Mouse (Mus musculus) stomach, postnatal 0 days (tissue): ENCODE results near the gene Apbb1. TPM values are rescaled to one million over a fixed set of nuclear protein-coding genes. Genes with fewer than 3 reads are reported as not detected.

Source experiments
- ATAC-seq: fragments of 200-750 bp; cut with Nextera tagmentation; 2 replicates; pipeline ENCODE4 v1.8.0; 2017; ENCODE audit not compliant: low FRiP score, low TSS enrichment
- DNase-seq: peaks from one replicate; pipeline ENCODE4 v3.0.0-alpha.2; 2016; ENCODE audit warnings: low spot score
- H3K27ac ChIP-seq: fragments of 300-500 bp; sonication (generic); replicated peaks from 2 replicates; pipeline ENCODE4 v1.5.1; 2014; ENCODE audit warnings: mild to moderate bottlenecking, control low read depth
- H3K27me3 ChIP-seq: fragments of 300-500 bp; sonication (generic); 2 replicates; pipeline ENCODE4 v1.6.1; 2014; ENCODE audit warnings: low read length; ENCODE audit not compliant: control insufficient read depth, insufficient read depth
- H3K36me3 ChIP-seq: fragments of 300-500 bp; sonication (generic); 2 replicates; pipeline ENCODE4 v1.6.1; 2014; ENCODE audit warnings: low read length, mixed read lengths; ENCODE audit not compliant: control insufficient read depth, insufficient read depth
- H3K4me1 ChIP-seq: fragments of 300-500 bp; sonication (generic); replicated peaks from 2 replicates; pipeline ENCODE4 v1.6.1; 2014; ENCODE audit warnings: antibody characterized with exemption; ENCODE audit not compliant: control insufficient read depth, insufficient read depth
- H3K4me2 ChIP-seq: fragments of 300-500 bp; sonication (generic); replicated peaks from 2 replicates; pipeline ENCODE4 v1.6.1; 2014; ENCODE audit warnings: low read depth, mild to moderate bottlenecking, control low read depth, moderate library complexity
- H3K4me3 ChIP-seq: fragments of 300-500 bp; sonication (generic); 2 replicates; pipeline ENCODE4 v1.5.1; 2014; ENCODE audit warnings: low read depth, low read length, control low read depth
- H3K9ac ChIP-seq: fragments of 300-500 bp; sonication (generic); 2 replicates; pipeline ENCODE4 v1.6.1; 2014; ENCODE audit warnings: mild to moderate bottlenecking, low read length, control low read depth, mixed read lengths
- H3K9me3 ChIP-seq: fragments of 300-500 bp; sonication (generic); 2 replicates; pipeline ENCODE4 v1.6.1; 2016; ENCODE audit warnings: low read length; ENCODE audit not compliant: control insufficient read depth
- CTCF ChIP-seq: IDR thresholded peaks from 2 replicates; pipeline ENCODE4 v1.5.1; 2016; ENCODE audit warnings: antibody characterized with exemption, low read depth, mild to moderate bottlenecking, moderate library complexity
- EP300 ChIP-seq: optimal IDR thresholded peaks from 2 replicates; pipeline ENCODE3; 2016; ENCODE audit warnings: antibody characterized with exemption
- WGBS: fragments of 180-500 bp; shearing (Covaris S2); extraction: QIAGEN DNeasy Blood & Tissue Kit; methylation state at CpG from one replicate; pipeline ENCODE4 v1.1.7; 2014; 5-methylcytosine and 5-hydroxymethylcytosine counted together
- polyA plus RNA-seq: library from polyadenylated mRNA; unstranded; fragments of >200 nt; fragmentation: Nextera tagmentation; extraction: Ambion mirVana; gene quantifications from 2 replicates; pipeline ENCODE4 v1.2.1, GENCODE M21; 2015

Gene Apbb1
- polyA plus RNA-seq, 1 experiment from 2014 or later = 16.6 TPM

- Histone ChIP-seq H3K27ac (no peak overlapping the region), H3K9me3 (no peaks in the 10 kb centered on the region), H3K4me1 (no peaks in the 10 kb centered on the region; the same call in 1 of the 2 replicates), H3K4me2 (no peak overlapping the region), H3K4me3 (no peak overlapping the region), H3K27me3 (no peaks in the 10 kb centered on the region), H3K9ac (no peak overlapping the region), H3K36me3 (no peaks in the 10 kb centered on the region)
- no peak for TF ChIP-seq EP300
- TF ChIP-seq CTCF = peak; percentile 78
- no peak for DNase-seq
- ATAC-seq = peak; percentile 49; the same call in 1 of the 2 replicates
- 36% methylated on average over 6 of the region's 6 CpGs for WGBS
Measured at GRCm38 (mm10) chr7:105549035-105549434, 32.4 kb downstream of the Apbb1 start.

GRCm38 (mm10) chr7:105547970-105548369 lies 33.5 kb downstream of the Apbb1 start:
- H3K9ac ChIP-seq = no peak overlapping the region
- WGBS = 67% methylated on average over 7 of the region's 7 CpGs
- ATAC-seq = 0 out of 2 replicates have a peak, but pooled peaks have one; percentile 32

GRCm38 (mm10) chr7:105545986-105546385 lies 35.5 kb downstream of the Apbb1 start:
- no peak for ATAC-seq
- Histone ChIP-seq H3K27me3 (no peaks in the 10 kb centered on the region), H3K9ac (no peak overlapping the region), H3K4me1 (no peaks in the 10 kb centered on the region), H3K27ac (no peak overlapping the region), H3K9me3 (no peaks in the 10 kb centered on the region), H3K4me2 (no peak overlapping the region), H3K4me3 (no peak overlapping the region), H3K36me3 (no peaks in the 10 kb centered on the region)
- no peak for TF ChIP-seq EP300
- no peak for TF ChIP-seq CTCF
- no peak for DNase-seq
- WGBS = 65% methylated on average over 8 of the region's 8 CpGs

More at GRCm38 (mm10) chr7:105547970-105548369, 33.5 kb downstream of the Apbb1 start:
- no peaks in the 10 kb centered on the region for H3K9me3 ChIP-seq
- H3K4me1 ChIP-seq = no peaks in the 10 kb centered on the region
- no peak for TF ChIP-seq EP300
- no peak for TF ChIP-seq CTCF
- no peak overlapping the region for H3K4me2 ChIP-seq
- H3K36me3 ChIP-seq = no peaks in the 10 kb centered on the region
- no peak overlapping the region for H3K4me3 ChIP-seq
- no peaks in the 10 kb centered on the region for H3K27me3 ChIP-seq
- H3K27ac ChIP-seq = 0 out of 2 replicates have a peak overlapping the region, but pooled peaks have one; percentile 24
- no peak for DNase-seq

- DNase-seq (no peak), ATAC-seq (no peak)
- Histone ChIP-seq H3K4me1 (no peaks in the 10 kb centered on the region), H3K9me3 (no peaks in the 10 kb centered on the region), H3K27ac (no peak overlapping the region), H3K4me2 (no peak overlapping the region), H3K27me3 (no peaks in the 10 kb centered on the region), H3K36me3 (no peaks in the 10 kb centered on the region), H3K9ac (no peak overlapping the region), H3K4me3 (no peak overlapping the region)
- 73% methylated on average over 3 of the region's 3 CpGs for WGBS
- TF ChIP-seq CTCF (peak; percentile 58), EP300 (no peak)
Measured at GRCm38 (mm10) chr7:105534162-105534561, 47.3 kb downstream of the Apbb1 start.

- TF ChIP-seq CTCF = no peak
- no peak for TF ChIP-seq EP300
- H3K4me2 ChIP-seq = no peak overlapping the region
- H3K36me3 ChIP-seq = no peaks in the 10 kb centered on the region
- H3K27ac ChIP-seq = no peak overlapping the region
- no peak overlapping the region for H3K4me3 ChIP-seq
- H3K9ac ChIP-seq = no peak overlapping the region
- H3K4me1 ChIP-seq = no peaks in the 10 kb centered on the region
- ATAC-seq (no peak), DNase-seq (no peak)
- H3K27me3 ChIP-seq = no peaks in the 10 kb centered on the region
- WGBS = 70% methylated on average over 4 of the region's 4 CpGs
- no peaks in the 10 kb centered on the region for H3K9me3 ChIP-seq
Measured at GRCm38 (mm10) chr7:105528094-105528493, 53.4 kb downstream of the Apbb1 start.

- DNase-seq = peak; percentile 20
- 42% methylated on average over 1 of the region's 1 CpGs for WGBS
Measured at GRCm38 (mm10) chr7:105527306-105527937, 54.0 kb downstream of the Apbb1 start.

More at GRCm38 (mm10) chr7:105527306-105527937, 54.0 kb downstream of the Apbb1 start:
- Histone ChIP-seq H3K4me3 (no peak overlapping the region), H3K27me3 (no peaks in the 10 kb centered on the region), H3K4me1 (no peaks in the 10 kb centered on the region), H3K4me2 (no peak overlapping the region), H3K9ac (no peak overlapping the region), H3K27ac (no peak overlapping the region), H3K36me3 (no peaks in the 10 kb centered on the region), H3K9me3 (no peaks in the 10 kb centered on the region)
- peak; percentile 86 for TF ChIP-seq CTCF
- TF ChIP-seq EP300 = no peak
- ATAC-seq = no peak
